Mouse (Mus musculus) cerebellum, adult 18-20 months (tissue): ENCODE measurements around the gene Ndel1.

Experiments used
- DNase-seq, 2 experiments: peaks; one replicate each; pipeline ENCODE4 v3.0.0; 2021

Gene Ndel1

DNA sequence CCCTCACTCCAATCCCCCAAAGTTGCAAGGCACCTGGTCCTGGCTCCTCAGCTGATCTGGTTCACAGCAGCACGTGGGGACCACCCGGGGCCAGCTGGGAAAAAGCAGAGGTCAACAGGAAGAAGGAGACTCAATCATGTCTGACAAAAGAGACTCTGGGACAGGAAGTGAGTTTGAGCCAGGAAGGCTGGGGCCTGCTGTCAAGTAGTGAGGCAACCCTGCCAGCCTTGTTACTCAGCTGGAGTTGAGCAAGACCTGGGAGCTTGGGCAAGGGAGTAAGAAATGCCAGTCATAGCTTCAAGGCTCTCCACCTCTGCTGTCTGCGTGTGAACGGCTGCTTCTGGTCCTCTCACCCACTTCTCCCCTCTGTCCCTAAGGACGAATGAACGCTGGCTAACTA, at the start of gene Ndel1:
Gene Ndel1 (minus strand): TSS at position 111 of the 400 bp plus-strand sequence.
- DNase-seq, result no peak

DNA sequence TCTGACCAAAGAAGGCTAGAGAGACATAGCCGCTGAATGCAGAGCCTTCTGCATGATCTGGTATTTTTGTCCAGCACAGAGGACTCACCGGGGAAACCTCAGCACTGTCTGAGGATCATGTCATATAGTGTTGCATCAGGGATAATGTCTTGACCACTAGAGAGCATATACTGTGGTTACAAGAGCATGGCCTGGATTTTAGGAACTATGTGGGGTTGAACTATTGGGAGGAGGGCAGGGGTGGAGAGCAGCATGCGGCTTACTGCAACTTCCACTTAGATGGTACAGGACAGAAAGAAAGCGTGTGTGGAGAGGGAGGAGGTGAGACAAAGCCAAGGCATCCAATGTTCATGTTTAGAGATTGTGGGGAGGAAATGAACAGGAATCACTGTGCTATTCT, 42.9 kb upstream of the Ndel1 start:
- DNase-seq, result no peak

DNA sequence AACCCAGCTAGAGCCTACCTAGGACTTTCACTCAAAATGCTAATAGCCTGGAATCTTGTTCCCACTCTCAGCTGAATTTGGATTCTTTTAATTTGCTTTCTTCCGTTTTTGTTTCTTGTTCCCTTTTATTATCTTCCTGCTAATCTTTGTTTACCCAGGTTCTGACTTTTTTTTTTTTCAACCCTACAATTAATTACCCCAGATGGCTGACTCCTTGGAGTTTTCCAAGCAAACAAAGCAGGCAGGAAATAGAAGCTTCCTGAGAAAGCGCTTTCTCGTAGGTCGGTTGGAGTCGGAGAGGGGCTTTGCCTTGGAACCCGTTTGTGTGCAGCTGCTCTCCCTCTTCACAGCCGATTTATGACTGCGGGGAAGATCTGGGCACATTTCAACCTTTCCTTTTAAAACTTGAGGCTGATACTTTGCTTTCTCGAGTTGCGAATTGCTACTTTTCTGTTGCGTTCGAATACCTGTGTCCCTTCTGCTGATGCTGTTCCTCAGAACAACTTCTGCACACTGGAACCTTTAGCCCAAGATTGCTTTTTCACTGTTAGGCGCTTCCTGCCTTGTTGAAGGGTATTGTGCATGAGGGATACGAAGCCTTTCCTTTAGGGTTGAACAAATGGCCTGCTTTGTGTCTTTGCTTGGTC, 40.0 kb upstream of the Ndel1 start:
- DNase-seq, result no peak

DNA sequence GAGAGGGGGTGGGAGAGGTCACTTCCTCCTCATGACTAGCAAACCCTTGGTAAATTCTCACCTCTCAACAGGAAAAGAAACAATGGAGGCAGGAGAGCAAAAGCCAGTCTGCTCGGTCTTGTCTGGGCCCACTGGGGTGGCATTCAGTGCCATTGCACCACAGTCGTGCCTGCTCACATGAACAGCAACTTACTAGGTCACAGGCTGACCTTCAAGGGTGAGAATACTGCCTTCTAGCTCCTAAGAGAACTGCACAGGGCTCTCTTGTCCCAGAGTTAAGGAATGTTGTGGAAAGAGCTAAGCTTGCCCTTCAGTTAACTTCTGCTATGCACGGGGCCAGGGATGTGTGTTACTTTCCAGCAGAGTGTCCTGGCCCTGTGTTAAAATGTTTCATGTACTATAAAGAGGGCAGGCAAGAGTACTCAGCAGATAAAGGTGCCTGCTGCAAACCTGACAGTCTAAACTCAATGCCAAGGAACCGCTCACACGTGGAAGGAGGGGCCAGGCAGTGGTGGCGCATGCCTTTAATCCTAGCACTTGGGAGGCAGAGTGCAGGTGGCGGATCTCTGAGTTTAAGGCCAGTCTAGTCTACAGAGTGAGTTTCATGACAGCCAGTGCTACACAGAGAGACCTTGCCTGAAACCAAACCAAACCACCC, 37.3 kb upstream of the Ndel1 start:
- no peak for DNase-seq

DNA sequence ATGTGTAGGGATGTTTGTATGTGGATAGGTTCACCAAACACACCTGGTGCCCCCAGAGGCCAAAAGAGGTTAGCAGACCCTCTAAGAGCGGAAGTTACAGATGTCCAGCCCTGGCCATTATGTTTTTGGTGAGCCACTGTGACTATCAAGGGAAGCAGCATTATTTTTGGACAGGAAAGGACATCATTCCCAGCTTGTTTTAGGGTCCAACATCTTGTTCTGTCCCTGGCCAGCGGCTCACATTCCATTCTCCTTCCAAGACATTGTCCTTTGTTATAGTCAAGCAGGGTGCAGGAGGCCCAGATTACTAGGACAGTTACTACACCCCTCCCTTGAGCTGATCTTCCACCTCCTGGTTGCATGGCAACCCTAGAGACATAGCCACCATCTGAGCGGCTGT, 35.6 kb upstream of the Ndel1 start:
- no peak for DNase-seq

DNA sequence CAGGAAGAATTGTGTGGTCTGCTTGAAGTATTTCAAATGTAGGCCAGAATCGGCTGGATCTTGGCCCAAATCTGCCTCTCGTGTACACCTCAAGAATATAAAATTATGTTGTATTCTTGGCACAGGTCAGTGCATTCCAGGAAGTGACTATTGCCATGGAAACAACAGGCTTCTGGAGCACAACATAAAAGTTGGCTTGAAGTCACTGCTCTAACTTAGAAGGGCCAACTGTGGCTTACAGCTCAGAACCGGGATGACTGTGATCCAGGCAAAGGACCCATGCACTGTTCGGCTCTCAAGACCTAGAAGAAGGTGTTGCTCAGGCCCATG, 34.8 kb upstream of the Ndel1 start:
- DNase-seq, result no peak

DNA sequence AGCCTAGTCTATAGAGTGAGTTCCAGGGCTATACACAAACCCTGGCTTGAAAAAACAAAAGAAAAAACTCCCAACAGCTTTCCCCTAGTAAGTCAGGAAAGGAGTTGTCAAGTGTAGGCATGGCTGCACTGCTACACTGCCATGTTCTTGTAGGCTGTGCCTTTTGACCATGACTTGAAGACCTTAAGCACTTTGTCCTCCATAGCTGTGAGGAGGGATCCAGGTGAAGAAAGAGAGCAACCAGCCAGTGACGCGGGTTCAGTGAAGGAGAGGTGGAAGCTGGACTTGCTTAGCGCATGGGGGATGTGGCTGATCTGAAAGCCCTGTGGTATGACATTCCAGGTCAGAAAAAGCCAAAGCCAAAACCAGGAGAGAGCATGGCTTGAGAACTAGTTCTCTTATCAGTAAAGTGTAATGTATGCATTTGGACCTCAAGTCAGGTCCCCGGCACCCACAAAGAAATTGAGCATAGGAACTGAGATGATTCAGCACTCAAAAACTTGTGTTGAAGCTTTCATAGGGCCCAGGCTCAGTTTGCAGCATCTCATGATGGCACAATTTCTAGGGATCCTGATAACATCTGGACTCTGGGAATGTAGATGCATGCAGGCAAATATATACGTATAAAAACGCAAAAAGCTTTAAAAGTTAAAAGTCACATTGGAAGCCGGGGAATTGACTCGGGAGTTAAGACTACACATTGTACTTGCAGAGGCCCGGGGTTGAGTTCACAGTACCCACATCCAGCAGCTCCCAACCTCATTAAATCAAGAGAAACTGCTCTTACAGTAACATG, 34.2 kb upstream of the Ndel1 start:
- no peak for DNase-seq

DNA sequence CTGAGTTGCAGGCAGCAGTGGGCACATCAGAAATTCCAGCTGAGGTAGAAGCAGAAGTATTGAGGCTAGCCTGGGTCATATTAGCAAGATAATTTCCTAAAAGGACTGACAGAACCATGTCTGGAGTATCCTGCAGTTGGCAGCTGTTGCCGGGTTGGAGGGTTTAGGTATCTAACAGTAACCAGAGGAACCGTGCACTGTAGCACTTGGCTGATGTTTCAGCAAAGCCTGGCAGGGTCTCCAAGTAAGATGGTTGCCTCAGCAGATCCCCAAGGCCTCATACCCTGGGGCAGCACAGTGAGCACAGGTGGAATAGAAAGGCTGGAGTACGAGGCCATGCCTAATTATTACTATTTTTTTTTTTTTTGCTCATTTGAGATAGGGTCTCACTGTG, 33.5 kb upstream of the Ndel1 start:
- no peak for DNase-seq

DNA sequence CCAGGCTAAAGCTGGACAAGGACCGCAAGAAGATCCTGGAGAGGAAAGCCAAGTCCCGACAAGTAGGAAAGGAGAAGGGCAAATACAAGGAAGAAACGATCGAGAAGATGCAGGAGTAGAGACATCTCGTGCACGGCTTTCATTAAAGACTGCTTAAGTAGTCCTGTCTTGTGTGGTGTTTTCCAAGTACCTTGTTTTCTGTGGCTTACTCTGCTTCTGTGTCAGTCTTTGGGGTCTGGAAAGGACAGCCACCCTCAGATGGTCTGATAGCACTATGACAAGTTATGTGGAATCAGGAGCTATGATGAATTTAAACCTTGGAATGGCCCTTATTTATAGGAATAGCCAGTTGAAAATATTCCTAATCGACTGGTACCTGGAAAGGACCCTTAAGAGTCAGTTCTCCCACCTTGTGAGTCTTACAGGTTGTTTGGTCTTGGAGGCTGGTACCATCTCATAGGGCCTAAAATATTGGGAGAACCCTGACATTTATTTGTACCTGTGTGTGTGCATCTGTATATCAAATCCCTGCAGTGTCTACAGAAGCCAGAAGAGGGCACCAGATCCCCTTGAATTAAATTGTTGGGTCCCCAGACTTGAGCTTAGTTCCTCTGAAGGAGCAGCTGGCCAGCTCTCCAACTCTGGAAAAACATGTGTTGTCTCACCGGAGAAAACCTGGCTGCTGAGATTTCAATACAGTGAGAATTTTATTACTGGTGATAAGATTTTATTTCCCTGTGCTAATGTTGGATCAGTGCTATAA, 32.9 kb upstream of the Ndel1 start:
- peak; percentile 72 to 79 for DNase-seq

DNA sequence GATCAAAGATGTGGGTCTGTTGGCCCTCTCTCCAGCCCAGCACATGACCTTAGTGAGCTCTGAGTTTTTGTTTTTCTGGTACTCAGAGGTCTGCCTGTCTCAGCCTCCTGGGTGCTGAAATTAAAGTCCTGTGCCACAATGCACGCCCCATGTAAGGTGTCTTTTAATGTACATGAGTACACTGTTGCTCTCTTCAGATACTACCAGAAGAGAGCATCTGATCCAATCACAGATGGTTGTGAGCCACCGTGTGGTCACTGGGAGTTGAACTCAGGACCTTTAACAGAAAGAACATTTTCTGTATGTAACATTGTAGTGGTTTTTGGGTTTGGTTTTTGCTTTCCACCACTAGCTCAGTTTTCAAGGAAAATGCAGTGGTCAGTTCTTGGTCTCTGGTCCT, 32.1 kb upstream of the Ndel1 start:
- DNase-seq, result no peak

DNA sequence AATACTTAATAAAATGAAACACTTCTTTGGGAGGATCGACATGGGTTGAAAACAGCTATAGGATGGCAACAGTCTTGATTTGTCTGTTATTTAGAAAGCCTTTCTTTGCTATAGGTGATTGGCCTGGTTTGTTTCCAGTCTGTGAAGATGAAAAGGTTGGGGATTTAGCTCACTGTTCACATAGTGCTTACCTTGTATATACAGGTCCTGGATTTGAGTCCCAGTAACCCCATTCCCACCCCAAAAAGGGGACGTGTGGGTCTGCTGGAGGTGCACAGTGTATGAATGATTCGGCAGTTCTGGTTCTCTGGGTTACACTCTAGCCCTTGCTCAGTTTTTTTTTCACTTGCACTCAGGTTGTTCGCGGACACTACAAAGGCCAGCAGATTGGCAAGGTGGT, 31.2 kb upstream of the Ndel1 start:
- no peak for DNase-seq

DNA sequence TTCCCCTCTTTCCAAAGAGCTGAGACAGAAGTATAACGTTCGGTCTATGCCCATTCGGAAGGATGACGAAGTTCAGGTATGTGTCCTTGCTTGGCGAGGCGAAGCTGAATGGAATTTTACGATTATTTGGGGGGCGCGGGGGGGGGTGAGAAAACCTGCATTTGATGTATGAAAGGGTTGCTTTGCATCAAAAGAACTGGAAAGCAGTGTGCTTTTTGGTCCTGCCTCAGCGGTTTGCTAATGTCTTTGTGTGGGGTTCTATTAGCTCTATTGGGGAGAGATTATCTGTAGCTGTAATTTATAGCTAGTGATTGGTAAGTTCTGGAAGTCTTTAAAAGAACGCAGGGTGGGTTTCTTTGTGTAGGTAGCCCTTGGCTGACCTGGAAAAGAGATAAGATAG, 30.7 kb upstream of the Ndel1 start:
- no peak for DNase-seq

DNA sequence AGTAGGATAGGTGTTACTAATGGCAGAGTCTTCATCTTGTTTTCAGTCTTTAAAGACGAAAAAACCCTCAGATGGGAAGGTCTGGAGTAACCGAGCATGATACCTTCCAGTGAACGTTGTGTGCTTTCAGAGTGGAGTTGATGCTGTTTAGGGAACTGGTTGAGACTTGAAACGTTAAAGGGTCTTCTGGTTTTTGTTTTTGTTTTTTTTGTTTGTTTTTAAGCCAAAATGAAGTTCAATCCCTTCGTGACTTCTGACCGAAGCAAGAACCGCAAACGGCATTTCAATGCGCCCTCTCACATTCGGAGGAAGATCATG, 30.3 kb upstream of the Ndel1 start:
- no peak for DNase-seq

DNA sequence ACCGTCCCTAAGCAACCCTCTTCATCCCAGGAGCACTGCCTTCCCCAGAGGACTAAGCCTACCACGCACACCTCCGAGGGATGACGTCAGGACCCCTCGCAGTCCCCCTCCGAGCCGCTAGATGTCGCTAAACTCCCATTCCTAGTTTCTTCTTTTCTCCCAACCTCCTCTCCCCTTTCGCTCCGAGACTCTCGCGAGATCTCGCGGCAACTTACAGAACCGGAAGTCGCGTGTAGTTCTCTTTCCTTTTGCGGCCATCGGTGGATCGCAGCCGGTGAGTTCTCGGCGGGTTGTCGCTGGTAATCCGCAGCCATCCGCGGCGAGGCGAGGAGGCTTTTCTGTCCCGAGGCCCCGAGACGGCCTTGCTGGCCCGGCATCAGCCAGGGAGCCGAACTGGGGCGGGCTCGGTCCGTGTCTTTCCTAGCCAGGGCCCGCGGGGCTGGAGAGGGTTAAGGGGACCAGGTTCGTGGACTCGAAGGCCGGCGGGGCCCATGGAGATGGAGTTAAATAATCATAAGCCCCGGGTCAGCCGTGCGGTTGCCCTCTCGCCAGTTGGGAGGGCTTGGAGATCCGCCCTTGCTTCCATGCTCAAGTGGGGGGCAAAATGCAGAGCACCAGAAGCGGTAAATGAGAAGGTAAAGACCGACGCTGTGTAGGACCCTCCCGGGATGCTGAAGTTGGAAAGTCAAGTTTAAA, 29.8 kb upstream of the Ndel1 start, which contains the start of gene Rpl26:
Gene Rpl26 (plus strand): TSS at position 233 of the 696 bp plus-strand sequence.
- peak; percentile 97 to 99 for DNase-seq

DNA sequence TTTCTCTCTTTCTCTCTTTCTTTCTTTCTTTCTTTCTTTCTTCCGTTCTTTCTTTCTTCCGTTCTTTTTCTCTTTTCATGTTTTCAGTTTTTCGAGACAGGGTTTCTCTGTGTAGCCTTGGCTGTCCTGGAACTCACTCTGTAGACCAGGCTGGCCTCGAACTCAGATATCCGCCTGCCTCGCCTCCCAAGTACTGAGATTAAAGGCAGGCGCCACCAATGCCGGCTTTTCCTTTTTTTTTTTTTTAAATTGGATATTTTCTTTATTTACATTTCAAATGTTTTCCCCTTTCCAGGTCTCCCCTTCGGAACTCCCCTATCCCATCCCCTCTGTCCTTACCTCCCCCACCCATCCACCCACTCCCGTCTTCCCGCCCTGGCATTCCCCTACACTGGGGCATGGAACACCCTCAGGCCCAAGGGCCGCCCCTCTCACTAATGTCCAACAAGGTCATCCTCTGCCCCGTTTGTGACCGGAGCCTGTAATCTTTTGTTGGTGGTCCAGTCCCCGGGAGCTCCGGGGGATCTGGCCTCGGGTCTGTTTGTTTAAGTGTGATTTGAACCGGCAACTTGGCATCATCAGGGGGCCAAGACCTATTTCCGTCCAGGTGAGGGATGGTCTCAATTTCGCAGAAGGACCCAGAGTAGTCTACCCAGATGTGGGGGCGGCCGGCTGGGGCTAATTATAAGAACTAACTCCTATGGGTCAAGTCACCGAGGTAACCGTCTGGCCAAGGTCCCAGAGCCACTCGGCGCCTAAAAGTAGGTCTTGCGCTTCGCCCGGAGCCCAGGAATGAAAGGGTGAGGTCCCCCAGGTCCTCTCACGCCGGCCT, 29.1 kb upstream of the Ndel1 start:
- no peak for DNase-seq

DNA sequence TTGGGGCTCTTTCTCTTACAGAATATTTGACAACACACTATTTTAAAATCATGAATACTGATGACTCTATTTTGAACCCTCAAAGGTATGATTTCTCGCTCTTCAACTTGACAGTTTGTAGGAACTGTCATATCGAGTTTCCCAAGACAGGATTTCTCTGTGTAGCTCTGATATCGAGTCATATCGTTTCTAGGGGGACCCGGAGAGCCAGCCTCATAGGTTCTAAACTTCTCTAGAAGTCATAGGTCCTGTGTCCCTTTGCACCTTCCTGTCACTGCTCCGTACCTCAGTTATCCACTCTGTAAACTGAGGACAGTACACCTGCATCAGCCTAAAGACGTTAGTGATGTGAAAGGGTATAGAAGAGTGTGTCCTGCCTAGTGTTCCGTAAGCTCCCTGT, 28.2 kb upstream of the Ndel1 start:
- DNase-seq, result no peak

DNA sequence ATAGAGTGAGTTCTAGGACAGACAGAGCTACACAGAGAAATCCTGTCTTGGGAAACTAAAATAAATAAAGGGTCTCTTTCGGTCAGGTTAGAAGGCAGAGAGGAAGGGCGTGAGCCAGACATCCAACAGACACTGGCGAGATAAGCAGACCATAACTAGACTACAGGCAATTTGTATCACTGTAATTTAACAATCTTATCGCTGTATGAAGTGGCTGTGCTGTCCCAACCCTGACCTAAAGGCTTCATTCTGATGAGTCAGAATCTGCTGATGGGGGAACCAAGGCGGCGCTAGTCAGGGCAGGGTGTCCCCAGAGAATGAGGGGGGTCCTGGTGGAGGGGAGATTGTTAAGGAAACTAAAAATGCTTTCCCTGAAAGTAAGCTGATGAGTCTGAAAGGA, 27.1 kb upstream of the Ndel1 start:
- DNase-seq, result no peak

DNA sequence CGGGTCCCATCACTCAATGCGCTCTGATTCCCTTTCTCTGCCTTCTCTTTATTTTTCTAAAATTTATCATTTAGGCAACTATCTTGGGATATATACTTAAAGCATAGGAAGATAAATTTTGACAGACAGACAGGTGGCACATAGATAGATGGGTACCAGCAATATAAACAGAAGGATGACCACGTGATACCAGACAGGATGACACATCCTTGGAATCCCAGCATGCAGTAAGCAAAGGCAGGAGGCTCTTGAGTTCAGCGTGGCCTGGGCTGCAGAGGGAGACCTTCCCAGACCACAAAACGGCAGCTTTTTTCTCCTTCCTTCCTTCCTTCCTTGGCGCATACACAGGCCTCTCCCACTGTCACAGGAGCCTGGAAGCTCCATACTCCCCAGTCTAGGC, 26.2 kb upstream of the Ndel1 start:
- no peak for DNase-seq

DNA sequence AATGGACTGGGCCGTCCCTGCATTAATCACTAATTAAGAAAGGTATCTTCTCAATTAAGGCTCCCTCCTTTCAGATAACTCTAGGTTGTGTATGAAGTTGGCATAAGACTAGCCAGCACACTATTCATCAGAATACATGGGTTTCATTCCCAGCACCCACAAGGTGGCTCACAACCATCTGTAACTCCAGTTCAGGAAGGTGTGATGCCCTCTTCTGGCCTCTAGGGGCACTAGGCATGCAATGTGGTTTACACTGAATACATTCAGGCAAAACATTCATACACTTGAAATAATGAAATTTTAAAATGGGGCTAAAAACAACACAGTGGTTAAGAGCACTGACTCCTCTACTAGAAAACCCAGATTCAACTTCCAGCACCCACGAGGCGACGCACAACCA, 25.5 kb upstream of the Ndel1 start:
- DNase-seq, result peak; percentile 37 to 61

DNA sequence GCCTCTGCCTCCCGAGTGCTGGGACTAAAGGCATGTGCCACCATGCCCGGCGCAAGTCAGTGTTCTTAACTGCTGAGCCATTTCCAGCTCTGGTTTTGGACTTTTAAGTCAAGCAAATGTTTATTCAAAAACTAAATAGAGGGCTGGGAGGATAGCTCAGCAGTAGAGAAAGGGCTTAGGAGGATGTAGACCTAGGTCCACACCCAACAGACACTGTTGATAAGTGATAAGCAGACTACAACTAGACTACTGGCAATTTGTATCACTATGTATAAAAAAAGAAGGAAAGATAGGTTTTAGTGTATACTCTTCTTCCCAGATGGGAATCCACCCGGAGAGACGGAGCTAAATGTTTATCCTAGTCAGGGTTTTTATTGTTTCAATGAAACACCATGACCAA, 24.6 kb upstream of the Ndel1 start:
- no peak for DNase-seq

DNA sequence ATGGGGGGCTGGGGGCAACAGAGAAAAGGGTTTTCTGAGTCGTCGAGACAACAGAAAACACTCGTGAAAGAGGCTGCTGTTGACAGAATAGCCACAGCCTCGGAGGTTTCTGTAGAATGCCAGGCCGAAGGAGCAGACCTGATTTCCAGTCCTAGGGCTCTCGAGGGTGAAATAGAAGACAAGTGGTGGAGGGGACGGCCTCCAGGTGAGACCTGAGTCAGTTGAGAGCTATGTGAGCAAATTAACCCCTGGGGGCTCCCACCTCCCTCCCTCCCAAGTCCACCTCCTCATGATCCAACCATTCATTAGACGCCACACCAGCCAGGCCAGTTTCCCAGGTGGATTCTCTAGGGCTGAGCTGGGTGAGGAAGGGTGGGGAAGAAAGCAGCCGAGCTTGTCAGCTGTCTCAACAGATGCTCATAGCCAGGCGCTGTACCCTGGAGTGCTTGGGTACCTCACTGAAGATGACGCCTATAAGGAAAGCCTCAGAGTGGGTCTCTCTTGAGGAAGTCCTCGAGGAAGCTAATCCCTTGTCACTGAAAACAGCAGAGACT, 22.3 kb upstream of the Ndel1 start:
- DNase-seq, result no peak
